Mouse (Mus musculus): ENCODE data around the gene Tor2a.

Gene Tor2a

GRCm38 (mm10) chr2:32730854-32731253, 26.2 kb upstream of the Tor2a start:
- no peak for DNase-seq

- no peak for DNase-seq
These were observed 25.1 kb upstream of the Tor2a start for GRCm38 (mm10) chr2:32731911-32732310.

GRCm38 (mm10) chr2:32732695-32733094, 24.3 kb upstream of the Tor2a start:
- no peak for DNase-seq

- no peak for DNase-seq
These were observed 22.6 kb upstream of the Tor2a start for GRCm38 (mm10) chr2:32734480-32734879.

GRCm38 (mm10) chr2:32734933-32735332, 22.1 kb upstream of the Tor2a start:
- DNase-seq = no peak

- no peak for DNase-seq
These were observed 20.7 kb upstream of the Tor2a start for GRCm38 (mm10) chr2:32736306-32736829.

- DNase-seq = no peak
These were observed 20.0 kb upstream of the Tor2a start for GRCm38 (mm10) chr2:32737008-32737407.

GRCm38 (mm10) chr2:32739311-32739710, 17.7 kb upstream of the Tor2a start:
- DNase-seq = no peak

GRCm38 (mm10) chr2:32740916-32741272, 16.1 kb upstream of the Tor2a start, which contains the start of gene 6330409D20Rik:
TSS of gene 6330409D20Rik (minus strand) at chr2:32741016.
- no peak for DNase-seq

- peak; percentile 42 for DNase-seq
These were observed 15.5 kb upstream of the Tor2a start for GRCm38 (mm10) chr2:32741273-32742172.

- DNase-seq = peak; percentile 80
These were observed 14.9 kb upstream of the Tor2a start for GRCm38 (mm10) chr2:32742173-32742531.

GRCm38 (mm10) chr2:32744272-32744982, 12.6 kb upstream of the Tor2a start:
- DNase-seq = no peak

- no peak for DNase-seq
These were observed 8.0 kb upstream of the Tor2a start for GRCm38 (mm10) chr2:32749082-32749481.

- DNase-seq = no peak
These were observed 6.8 kb upstream of the Tor2a start for GRCm38 (mm10) chr2:32750199-32750598.

- DNase-seq = no peak
These were observed 6.0 kb upstream of the Tor2a start for GRCm38 (mm10) chr2:32750887-32751664.

GRCm38 (mm10) chr2:32751665-32752033, 5.4 kb upstream of the Tor2a start:
- DNase-seq = no peak

GRCm38 (mm10) chr2:32752181-32752580, 4.9 kb upstream of the Tor2a start:
- no peak for DNase-seq

- DNase-seq = no peak
These were observed 369 bp upstream of the Tor2a start for GRCm38 (mm10) chr2:32756674-32757055.

- no peak for DNase-seq
These were observed 1.5 kb downstream of the Tor2a start for GRCm38 (mm10) chr2:32758503-32758902.

GRCm38 (mm10) chr2:32759001-32759400, 2.0 kb downstream of the Tor2a start:
- no peak for DNase-seq

- DNase-seq = no peak
These were observed 4.3 kb downstream of the Tor2a start for GRCm38 (mm10) chr2:32761361-32761760.

GRCm38 (mm10) chr2:32761859-32762258, 4.8 kb downstream of the Tor2a start:
- DNase-seq = no peak

GRCm38 (mm10) chr2:32763353-32763752, 6.3 kb downstream of the Tor2a start:
- no peak for DNase-seq
